Mouse (Mus musculus) kidney, adult 2 months (tissue): Measurements from ENCODE around the gene Whrn. TPM values are rescaled to one million over a fixed set of nuclear protein-coding genes. Genes with fewer than 3 reads are reported as not detected.

Source experiments
- DNase-seq: peaks from one replicate; pipeline ENCODE4 v3.0.0; 2021
- H3K27ac ChIP-seq: fragments of 200-500 bp; 2 replicates; pipeline ENCODE4 v1.5.1; 2012; ENCODE audit warnings: low read depth, low read length, control low read depth, inconsistent platforms; ENCODE audit not compliant: insufficient read depth
- H3K27me3 ChIP-seq: fragments of 200-500 bp; replicated peaks from 2 replicates; pipeline ENCODE4 v1.6.1; 2012; ENCODE audit warnings: mild to moderate bottlenecking, moderate library complexity, low read length, inconsistent platforms; ENCODE audit not compliant: control insufficient read depth, insufficient read depth
- H3K36me3 ChIP-seq: fragments of 200-500 bp; 2 replicates; pipeline ENCODE4 v1.6.1; 2012; ENCODE audit warnings: mild to moderate bottlenecking, moderate library complexity, low read length, inconsistent platforms; ENCODE audit not compliant: control insufficient read depth, insufficient read depth
- H3K4me1 ChIP-seq: fragments of 200-500 bp; 2 replicates; pipeline ENCODE4 v1.6.1; 2011; ENCODE audit warnings: low read length; ENCODE audit not compliant: control insufficient read depth, insufficient read depth
- H3K4me3 ChIP-seq: fragments of 200-500 bp; 2 replicates; pipeline ENCODE4 v1.5.1; 2011; ENCODE audit warnings: mild to moderate bottlenecking, low read depth, low read length, control low read depth; ENCODE audit not compliant: insufficient read depth
- CTCF ChIP-seq: fragments of 200-500 bp; conservative IDR thresholded peaks from 2 replicates; pipeline ENCODE4 v1.5.1; 2011; ENCODE audit warnings: low read depth, mild to moderate bottlenecking, control low read depth, low read length, moderate library complexity, mixed read lengths; ENCODE audit not compliant: insufficient read depth, insufficient read length
- POLR2A ChIP-seq: fragments of 200-500 bp; IDR thresholded peaks from one replicate; pipeline ENCODE4 v1.6.1; 2011; ENCODE audit warnings: low read depth, low read length, control low read depth
- WGBS: fragments of 180-500 bp; shearing (Covaris S2); methylation state at CpG from one replicate; pipeline ENCODE4 v1.1.7; 2018; 5-methylcytosine and 5-hydroxymethylcytosine counted together
- polyA plus RNA-seq: library from polyadenylated mRNA; depleted of rRNA; stranded (reverse); fragments of >200 nt; gene quantifications from 2 replicates; pipeline ENCODE4 v1.2.3, GENCODE M21; 2012

Whrn gene
- polyA plus RNA-seq, 1 experiment: 20.3 TPM

DNA sequence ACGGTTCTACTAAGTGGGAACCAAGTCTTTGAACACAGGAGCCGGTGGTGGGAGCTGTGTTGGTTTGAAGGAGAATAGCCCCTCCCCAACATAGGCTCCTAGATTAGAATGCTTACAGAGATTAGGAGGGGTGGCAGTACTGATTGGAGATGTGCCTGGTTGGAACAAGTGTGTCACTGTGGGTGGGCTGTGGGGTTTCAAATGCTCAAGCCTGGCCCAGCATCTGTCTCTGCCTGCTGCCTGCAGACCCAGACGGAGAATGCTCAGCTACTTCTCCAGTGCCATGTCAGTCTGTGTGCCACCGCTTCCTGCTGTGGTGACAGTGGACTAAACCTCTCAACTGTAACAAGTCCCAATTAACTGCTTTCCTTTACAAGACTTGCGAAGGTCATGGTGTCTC is 45.2 kb downstream of the Whrn start:
- no peaks in the 10 kb centered on the region for H3K27me3 ChIP-seq
- H3K4me3 ChIP-seq: no peak overlapping the region
- no peak for DNase-seq
- TF ChIP-seq CTCF: no peak
- no peak for TF ChIP-seq POLR2A
- no peak overlapping the region for H3K27ac ChIP-seq
- no peaks in the 10 kb centered on the region for H3K36me3 ChIP-seq
- WGBS: 91% methylated on average over 5 of the region's 5 CpGs
- no peaks in the 10 kb centered on the region for H3K4me1 ChIP-seq

DNA sequence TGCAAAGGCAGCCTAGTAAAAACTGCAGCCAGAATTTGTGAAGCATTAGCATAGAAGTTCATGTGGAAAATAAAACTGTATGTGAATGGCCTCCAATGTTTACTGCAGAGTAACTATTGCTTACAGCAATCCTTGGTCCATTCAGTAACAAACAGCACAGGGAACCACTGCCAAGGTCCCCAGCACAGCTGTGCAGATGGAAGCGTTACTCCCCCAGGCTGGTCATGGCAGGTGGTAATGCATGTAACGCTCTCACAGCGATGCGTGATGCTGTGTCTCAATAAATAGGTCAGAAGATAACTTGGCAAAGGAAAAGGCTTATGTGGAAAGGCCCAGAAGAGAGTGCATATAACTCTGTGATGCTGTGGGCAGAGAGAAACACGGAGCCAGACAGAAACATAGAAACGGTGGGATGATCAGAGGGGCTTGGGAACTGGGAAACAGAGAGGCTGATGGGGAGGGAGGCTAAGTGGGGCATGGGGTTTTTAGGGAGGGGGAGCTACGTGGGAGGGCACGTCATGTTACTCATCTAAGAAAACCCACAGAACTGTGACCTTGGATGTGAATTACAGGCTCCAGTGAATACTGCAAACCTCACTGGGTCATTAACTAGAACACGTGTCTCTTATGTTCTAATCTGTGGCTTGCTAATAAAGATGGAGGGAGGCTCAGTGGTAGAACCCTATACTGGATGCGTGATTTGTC is 51.3 kb downstream of the Whrn start:
- Histone ChIP-seq H3K4me3 (no peak overlapping the region), H3K4me1 (no peaks in the 10 kb centered on the region), H3K27me3 (no peaks in the 10 kb centered on the region), H3K36me3 (no peaks in the 10 kb centered on the region), H3K27ac (no peak overlapping the region)
- DNase-seq: no peak
- TF ChIP-seq POLR2A: no peak
- no peak for TF ChIP-seq CTCF
- WGBS: 52% methylated on average over 10 of the region's 10 CpGs

DNA sequence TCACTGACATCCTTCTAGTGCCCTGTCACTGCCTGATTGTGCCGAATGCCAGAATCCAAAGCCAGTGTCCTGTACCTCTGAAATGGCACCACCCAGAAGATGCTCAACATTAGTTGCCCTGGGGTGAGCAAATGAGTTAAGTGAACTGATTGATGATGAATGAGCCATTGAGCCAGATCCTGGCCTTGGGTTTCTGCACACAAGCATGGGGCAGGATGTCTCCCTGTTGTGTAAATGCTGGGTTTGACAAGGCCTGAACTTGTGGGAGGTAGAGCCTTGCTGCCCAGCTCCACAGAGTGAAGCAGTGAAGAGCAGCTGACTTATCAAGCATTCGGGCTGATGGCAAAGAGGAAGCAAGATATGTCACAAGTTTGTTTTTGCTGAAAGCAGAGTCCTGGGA is 52.7 kb downstream of the Whrn start:
- Histone ChIP-seq H3K36me3 (no peaks in the 10 kb centered on the region), H3K27ac (no peak overlapping the region), H3K27me3 (no peaks in the 10 kb centered on the region), H3K4me3 (no peak overlapping the region), H3K4me1 (no peaks in the 10 kb centered on the region)
- 80% methylated on average over 2 of the region's 2 CpGs for WGBS
- no peak for TF ChIP-seq POLR2A
- TF ChIP-seq CTCF: no peak
- no peak for DNase-seq

DNA sequence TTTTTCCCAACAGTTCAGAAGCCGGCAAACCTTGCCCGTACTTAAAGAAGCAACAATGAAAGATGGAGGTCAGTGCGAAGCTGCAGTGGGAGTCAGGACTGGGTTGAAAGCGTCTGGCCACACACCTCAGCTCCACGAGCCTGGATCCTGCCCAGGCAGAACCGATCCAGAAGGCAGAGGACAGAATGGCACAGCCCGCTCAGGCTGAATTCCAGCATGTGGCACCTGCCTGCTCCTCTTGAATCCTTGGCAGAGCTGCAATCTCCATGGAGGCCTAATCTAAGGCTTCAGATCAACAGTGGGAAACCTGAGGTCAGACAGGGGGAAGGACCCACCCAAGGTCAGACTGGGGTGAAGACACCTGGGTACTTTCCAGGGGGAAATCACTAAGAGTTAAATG is 54.2 kb downstream of the Whrn start:
- no peak for DNase-seq
- H3K27me3 ChIP-seq: no peaks in the 10 kb centered on the region
- H3K27ac ChIP-seq: no peak overlapping the region
- 95% methylated on average over 7 of the region's 7 CpGs for WGBS
- TF ChIP-seq CTCF (no peak), POLR2A (no peak)
- H3K4me3 ChIP-seq: no peak overlapping the region
- no peaks in the 10 kb centered on the region for H3K4me1 ChIP-seq
- no peaks in the 10 kb centered on the region for H3K36me3 ChIP-seq

DNA sequence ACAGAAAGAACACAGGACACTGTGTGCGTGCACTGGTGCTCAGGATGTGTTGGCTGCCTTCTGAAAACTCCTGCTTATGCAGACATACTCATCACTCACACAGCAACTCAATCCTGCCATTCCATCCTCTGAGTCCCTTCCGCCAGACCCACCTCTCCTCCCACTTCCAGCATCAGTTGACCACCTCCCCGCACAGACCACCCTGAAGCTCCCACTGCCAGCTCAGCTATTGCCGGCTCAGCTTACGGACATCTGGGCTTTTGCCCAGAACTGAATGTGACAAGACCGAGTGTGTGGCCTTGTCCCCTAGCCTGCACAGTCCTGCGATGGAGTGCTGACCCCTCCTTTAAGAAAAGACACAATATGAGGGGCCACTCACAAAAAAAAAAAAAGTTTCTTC is 55.5 kb downstream of the Whrn start:
- TF ChIP-seq CTCF (no peak), POLR2A (no peak)
- DNase-seq: no peak
- Histone ChIP-seq H3K27me3 (no peaks in the 10 kb centered on the region), H3K4me3 (no peak overlapping the region), H3K4me1 (no peaks in the 10 kb centered on the region), H3K36me3 (no peaks in the 10 kb centered on the region), H3K27ac (no peak overlapping the region)
- WGBS: 66% methylated on average over 7 of the region's 7 CpGs

DNA sequence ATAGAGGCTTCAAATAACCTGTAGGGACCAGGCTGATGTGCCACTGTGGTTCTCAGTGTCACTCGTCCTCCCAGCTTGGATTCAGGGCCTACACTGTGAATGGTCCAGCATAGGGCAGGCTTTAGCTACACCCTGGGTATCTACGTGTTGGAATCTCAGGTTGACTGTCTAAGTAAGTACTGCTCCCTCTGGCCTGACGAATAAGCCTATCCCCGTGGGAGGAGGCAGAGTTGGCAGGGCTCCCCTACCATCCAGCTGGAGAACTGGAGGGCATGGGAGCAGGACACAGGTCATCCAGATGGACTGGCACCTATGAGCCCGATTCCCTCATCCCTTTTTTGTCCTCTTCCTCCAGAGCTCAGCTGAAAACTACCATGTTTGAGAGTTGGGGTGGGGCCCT is 57.8 kb downstream of the Whrn start:
- H3K4me1 ChIP-seq: no peaks in the 10 kb centered on the region
- no peak overlapping the region for H3K4me3 ChIP-seq
- no peak overlapping the region for H3K27ac ChIP-seq
- DNase-seq: no peak
- WGBS: 71% methylated on average over 5 of the region's 5 CpGs
- H3K27me3 ChIP-seq: no peaks in the 10 kb centered on the region
- TF ChIP-seq CTCF: no peak
- no peak for TF ChIP-seq POLR2A
- H3K36me3 ChIP-seq: no peaks in the 10 kb centered on the region

DNA sequence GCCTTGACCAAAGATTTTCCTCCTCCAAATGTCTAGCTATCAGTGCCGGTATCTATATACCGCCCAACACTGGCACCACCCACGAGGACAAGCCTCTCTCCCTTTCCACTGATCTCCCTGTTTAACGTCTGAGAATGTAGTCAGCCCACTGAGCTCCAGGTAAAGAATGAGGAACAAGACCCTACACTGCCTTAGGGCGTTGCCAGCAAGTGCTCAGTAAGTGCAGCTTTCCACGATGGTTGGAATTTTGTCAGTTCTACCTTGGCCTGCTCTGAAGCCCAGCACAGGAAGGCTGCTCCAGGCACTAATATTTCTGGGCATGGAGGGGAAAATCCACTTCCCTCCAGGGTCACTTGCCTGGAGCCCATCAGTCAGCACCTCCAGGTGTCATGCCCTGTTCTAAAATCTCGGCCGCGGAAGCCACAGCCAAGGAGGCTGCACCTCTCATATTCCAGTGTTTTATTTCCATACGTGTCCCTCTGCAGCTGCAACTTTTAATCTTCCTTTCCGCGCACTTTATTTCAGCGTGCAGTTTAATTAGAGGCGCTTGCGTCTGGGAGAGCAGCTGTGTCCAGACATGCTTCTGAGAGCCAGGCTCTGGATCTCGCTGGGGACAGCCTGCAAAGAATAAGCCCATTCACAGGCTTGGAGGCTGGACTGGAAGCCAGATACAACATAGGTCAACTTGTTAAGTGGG is 58.5 kb downstream of the Whrn start:
- 71% methylated on average over 16 of the region's 16 CpGs for WGBS
- H3K4me1 ChIP-seq: no peaks in the 10 kb centered on the region
- H3K4me3 ChIP-seq: no peak overlapping the region
- no peaks in the 10 kb centered on the region for H3K27me3 ChIP-seq
- no peak overlapping the region for H3K27ac ChIP-seq
- TF ChIP-seq CTCF (no peak), POLR2A (no peak)
- no peaks in the 10 kb centered on the region for H3K36me3 ChIP-seq
- DNase-seq: no peak
